Mouse (Mus musculus) left cerebral cortex, adult 8-10 months (tissue): ENCODE results near the gene Kirrel3. TPM values are rescaled to one million over a fixed set of nuclear protein-coding genes. Genes with fewer than 3 reads are reported as not detected.

Experiments
- DNase-seq, 2 experiments: peaks; one replicate each; pipeline ENCODE4 v3.0.0; 2022; ENCODE audit warnings: low spot score in 2 of 2
- total RNA-seq, 4 experiments: library from RNA; stranded (reverse); gene quantifications; 2 replicates each; pipeline ENCODE4 v1.2.4; 2022

The Kirrel3 gene
- total RNA-seq, 4 experiments from 2014 or later, result 52.5 to 62.2 (median 53.9) TPM

GRCm38 (mm10) chr9:35050701-35051454 lies 565.2 kb downstream of the Kirrel3 start:
- DNase-seq, result peak; percentile 0 to 3

- DNase-seq, result peak; percentile 0 to 3
Measured at GRCm38 (mm10) chr9:35051666-35052065, 566.0 kb downstream of the Kirrel3 start.

- DNase-seq, result peak in 1 of 2 experiments; percentile 0
Measured at GRCm38 (mm10) chr9:35052671-35053070, 567.0 kb downstream of the Kirrel3 start.

GRCm38 (mm10) chr9:35053081-35053480 lies 567.4 kb downstream of the Kirrel3 start:
- peak; percentile 1 to 3 for DNase-seq

DNA sequence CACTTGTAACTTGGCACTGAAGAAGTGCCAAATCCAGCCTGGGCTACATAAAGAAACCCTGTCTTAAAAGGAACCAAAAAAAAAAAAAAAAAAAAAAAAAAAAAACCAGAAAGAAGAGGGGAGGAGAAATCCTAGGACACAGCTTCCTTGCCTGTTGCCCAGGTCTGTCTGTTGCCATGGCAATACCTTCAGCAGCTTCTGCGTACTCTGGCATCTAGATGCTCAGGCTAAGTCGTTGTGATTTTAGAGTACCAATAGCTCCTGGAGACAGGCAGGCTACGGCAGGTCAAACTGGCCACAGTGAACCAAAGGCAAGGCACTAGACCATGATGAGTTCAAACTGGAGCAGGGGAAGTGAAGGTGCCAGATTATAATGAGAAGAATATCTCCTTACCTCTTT lies 568.0 kb downstream of the Kirrel3 start:
- peak in 1 of 2 experiments; percentile 14 for DNase-seq

- DNase-seq, result peak in 1 of 2 experiments; percentile 2
Measured at GRCm38 (mm10) chr9:35055528-35056330, 570.0 kb downstream of the Kirrel3 start.

DNA sequence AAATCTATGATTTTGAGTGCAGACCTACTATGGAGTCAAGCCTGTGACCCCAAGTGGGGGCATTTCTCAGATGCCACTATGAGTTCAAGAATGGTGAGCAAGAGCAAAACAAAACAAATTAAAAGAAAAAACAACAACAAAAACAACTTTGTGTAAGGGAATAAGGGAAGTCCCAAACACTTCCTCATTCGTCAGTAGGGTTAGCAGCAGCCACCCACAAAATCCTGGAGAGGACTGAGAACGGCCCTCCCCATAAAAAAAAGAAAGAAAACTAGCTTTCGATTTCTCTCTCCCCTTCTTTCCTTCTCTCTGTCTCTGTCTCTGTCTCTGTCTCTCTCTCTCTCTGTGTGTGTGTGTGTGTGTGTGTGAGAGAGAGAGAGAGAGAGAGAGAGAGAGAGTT lies 570.9 kb downstream of the Kirrel3 start:
- DNase-seq, result no peak

- DNase-seq, result peak in 1 of 2 experiments; percentile 0
Measured at GRCm38 (mm10) chr9:35057631-35058030, 571.9 kb downstream of the Kirrel3 start.

DNA sequence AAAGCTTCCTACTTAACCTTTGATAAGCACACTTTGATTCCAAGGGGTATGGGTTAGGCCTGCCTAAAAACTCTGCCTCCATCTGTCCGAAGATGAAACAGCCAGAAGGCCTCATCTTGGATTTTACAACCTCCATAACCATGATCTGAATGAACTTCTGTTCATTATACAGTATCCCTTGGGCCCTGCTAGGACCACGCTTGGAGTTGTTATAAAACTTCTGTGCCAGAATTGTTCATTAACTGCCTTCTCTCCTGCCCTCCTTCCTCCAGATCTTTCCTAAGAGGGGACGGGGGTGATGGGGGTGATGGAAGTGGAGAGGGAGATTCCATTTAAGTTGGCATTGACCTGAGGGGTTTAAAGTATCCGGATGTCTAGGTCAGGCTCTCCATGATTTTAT lies 572.5 kb downstream of the Kirrel3 start:
- DNase-seq, result peak in 1 of 2 experiments; percentile 1

- peak in 1 of 2 experiments; percentile 3 for DNase-seq
Measured at GRCm38 (mm10) chr9:35058596-35059354, 573.1 kb downstream of the Kirrel3 start.

DNA sequence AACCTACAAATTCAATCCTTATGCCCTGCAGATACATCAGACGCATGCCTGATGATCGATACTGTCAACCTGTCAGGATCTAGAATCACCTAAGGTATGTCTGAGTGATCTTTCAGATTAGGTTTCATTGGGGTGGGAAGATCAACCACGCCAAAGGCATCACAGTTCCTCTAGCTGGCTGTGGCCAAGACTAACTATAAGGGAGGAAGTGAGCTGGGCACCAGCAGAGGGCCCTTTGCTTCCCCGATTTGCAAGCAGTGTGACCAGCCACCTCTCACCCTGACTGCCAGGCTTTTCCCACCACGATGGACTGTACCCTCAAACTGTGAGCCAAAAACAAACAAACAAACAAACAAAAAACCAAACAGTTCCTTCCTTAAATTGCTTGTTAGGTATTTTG lies 574.2 kb downstream of the Kirrel3 start:
- DNase-seq, result peak in 1 of 2 experiments; percentile 3

- DNase-seq, result peak in 1 of 2 experiments; percentile 6
Measured at GRCm38 (mm10) chr9:35061446-35061845, 575.8 kb downstream of the Kirrel3 start.
